Mouse (Mus musculus) cerebellum, postnatal 25 days (tissue): Measurements from ENCODE around the gene Ccdc96.

Experiments used
- DNase-seq, 2 experiments: peaks; one replicate each; pipeline ENCODE4 v3.0.0; 2021; ENCODE audit warnings: mixed read lengths in 2 of 2

Ccdc96 gene

GRCm38 (mm10) chr5:36529698-36530097, 45.3 kb downstream of the Ccdc96 start:
- DNase-seq = no peak

GRCm38 (mm10) chr5:36530129-36530751, 45.9 kb downstream of the Ccdc96 start:
- peak; percentile 95 to 96 for DNase-seq

GRCm38 (mm10) chr5:36534455-36535030, 50.2 kb downstream of the Ccdc96 start:
- DNase-seq = no peak

- DNase-seq = no peak
Measured at GRCm38 (mm10) chr5:36535438-36536176, 51.2 kb downstream of the Ccdc96 start.

GRCm38 (mm10) chr5:36536424-36536823, 52.0 kb downstream of the Ccdc96 start:
- no peak for DNase-seq
